Mouse (Mus musculus) limb, embryonic 11.5 days (tissue): ENCODE results near the gene Cdc42. TPM values are rescaled to one million over a fixed set of nuclear protein-coding genes. Genes with fewer than 3 reads are reported as not detected.

Experiments
- polyA plus RNA-seq: library from polyadenylated mRNA; unstranded; fragments of >200 nt; fragmentation: Nextera tagmentation; extraction: Ambion mirVana; gene quantifications from 2 replicates; pipeline ENCODE4 v1.2.1, GENCODE M21; 2014

Cdc42 gene
- polyA plus RNA-seq, 1 experiment from 2014 or later = 621 TPM

Other genes starting within 250 kb of the Cdc42 start
- 3.5 and 5.1 TPM in 2 replicates for gene Wnt4, start 80.2 kb downstream of the Cdc42 start, polyA plus RNA-seq
- not detected in 2 replicates for gene Cela3a, start 52.1 kb upstream of the Cdc42 start, polyA plus RNA-seq
- gene Cela3b, start 72.8 kb upstream of the Cdc42 start, polyA plus RNA-seq = not detected in 2 replicates
- not detected in 2 replicates for gene 1700013G24Rik, start 95.6 kb upstream of the Cdc42 start, polyA plus RNA-seq
- gene Hspg2, start 111.0 kb upstream of the Cdc42 start, polyA plus RNA-seq = 20.6 and 22.4 TPM in 2 replicates
- gene Ldlrad2, start 216.8 kb upstream of the Cdc42 start, polyA plus RNA-seq = not detected in 2 replicates
- 93.0 and 99.6 TPM in 2 replicates for gene Usp48, start 236.0 kb upstream of the Cdc42 start, polyA plus RNA-seq